Mouse (Mus musculus) liver, embryonic 14.5 days (tissue): Measurements from ENCODE around the gene Avl9. TPM values are rescaled to one million over a fixed set of nuclear protein-coding genes. Genes with fewer than 3 reads are reported as not detected.

ENCODE experiments used
- ATAC-seq: fragments of 200-750 bp; cut with Nextera tagmentation; 2 replicates; pipeline ENCODE4 v1.8.0; 2017; ENCODE audit warnings: moderate number of reproducible peaks, mild to moderate bottlenecking, moderate library complexity; ENCODE audit not compliant: insufficient read depth
- DNase-seq, 3 experiments: peaks; one replicate each; pipeline ENCODE4 v3.0.0-alpha.2; 2012 to 2013; ENCODE audit warnings: low read depth in 3 of 3, low spot score in 3 of 3
- H3K27ac ChIP-seq: fragments of 300-500 bp; sonication (generic); 2 replicates; pipeline ENCODE4 v1.5.1; 2014; ENCODE audit warnings: moderate library complexity, mild to moderate bottlenecking, control low read depth, inconsistent platforms
- H3K27me3 ChIP-seq: fragments of 300-500 bp; sonication (generic); 2 replicates; pipeline ENCODE4 v1.6.1; 2014; ENCODE audit warnings: mild to moderate bottlenecking, low read length, moderate library complexity; ENCODE audit not compliant: control insufficient read depth, insufficient read depth
- H3K36me3 ChIP-seq: fragments of 300-500 bp; sonication (generic); replicated peaks from 2 replicates; pipeline ENCODE4 v1.6.1; 2014; ENCODE audit warnings: low read depth; ENCODE audit not compliant: control insufficient read depth, insufficient read depth
- H3K4me1 ChIP-seq, 2 experiments: fragments of 200-500 bp in 1 of 2; fragments of 300-500 bp in 1 of 2; sonication (generic) in 1 of 2; replicated peaks; 2 replicates each; pipeline ENCODE4 v1.6.1; 2012 to 2014; ENCODE audit warnings: antibody characterized with exemption in 1 of 2, inconsistent platforms in 1 of 2, low read length in 1 of 2; ENCODE audit not compliant: control insufficient read depth in 2 of 2, insufficient read depth in 2 of 2
- H3K4me2 ChIP-seq: fragments of 300-500 bp; sonication (generic); 2 replicates; pipeline ENCODE4 v1.6.1; 2014; ENCODE audit warnings: low read depth, mild to moderate bottlenecking, control low read depth, moderate library complexity
- H3K4me3 ChIP-seq, 2 experiments: fragments of 200-500 bp in 1 of 2; fragments of 300-500 bp in 1 of 2; sonication (generic) in 1 of 2; 2 replicates each; pipeline ENCODE4 v1.5.1; 2012 to 2014; ENCODE audit warnings: low read depth in 2 of 2, low read length in 2 of 2, mild to moderate bottlenecking in 2 of 2, control low read depth in 1 of 2, inconsistent platforms in 1 of 2, moderate library complexity in 1 of 2; ENCODE audit not compliant: insufficient read depth in 1 of 2
- H3K9ac ChIP-seq: fragments of 300-500 bp; sonication (generic); replicated peaks from 2 replicates; pipeline ENCODE4 v1.6.1; 2014; ENCODE audit warnings: mild to moderate bottlenecking, control low read depth, moderate library complexity
- H3K9me3 ChIP-seq: fragments of 300-500 bp; sonication (generic); 2 replicates; pipeline ENCODE4 v1.6.1; 2016; ENCODE audit warnings: low read length, mixed read lengths; ENCODE audit not compliant: control insufficient read depth
- CTCF ChIP-seq: IDR thresholded peaks from 2 replicates; pipeline ENCODE4 v1.5.1; 2016; ENCODE audit warnings: antibody characterized with exemption, low read depth, control low read depth
- EP300 ChIP-seq: IDR thresholded peaks from 2 replicates; pipeline ENCODE4 v1.6.1; 2016; ENCODE audit warnings: antibody characterized with exemption, low read depth
- WGBS: fragments of 180-500 bp; shearing (Covaris S2); extraction: QIAGEN DNeasy Blood & Tissue Kit; methylation state at CpG from one replicate; pipeline ENCODE4 v1.1.7; 2014; ENCODE audit not compliant: insufficient replicate concordance; 5-methylcytosine and 5-hydroxymethylcytosine counted together
- polyA plus RNA-seq, 2 experiments: library from polyadenylated mRNA; depleted of rRNA in 1 of 2; stranded (reverse) in 1 of 2; unstranded in 1 of 2; fragments of >200 nt; fragmentation: Nextera tagmentation in 1 of 2; extraction: Ambion mirVana in 1 of 2; gene quantifications; 2 replicates each; pipeline versions ENCODE4 v1.2.1 to v1.2.3; 2012 to 2014

Gene Avl9
- polyA plus RNA-seq, 2 experiments: 2.2 to 3.2 TPM

- H3K27me3 ChIP-seq: no peaks in the 10 kb centered on the region
- H3K9me3 ChIP-seq: no peaks in the 10 kb centered on the region
- TF ChIP-seq EP300: no peak
These were observed 82.0 kb downstream of the Avl9 start for GRCm38 (mm10) chr6:56796668-56797141.

GRCm38 (mm10) chr6:56797311-56798151, 82.8 kb downstream of the Avl9 start, which contains the start of gene Kbtbd2:
TSS of gene Kbtbd2 (minus strand) at chr6:56797813.
- H3K27me3 ChIP-seq: no peaks in the 10 kb centered on the region
- H3K9me3 ChIP-seq: no peaks in the 10 kb centered on the region
- peak within 1 kb of the TSS; percentile 94 to 98 for H3K4me3 ChIP-seq
- no peaks in the 10 kb centered on the region for H3K36me3 ChIP-seq
- DNase-seq: peak; percentile 86 to 89 (median 86)
- H3K4me2 ChIP-seq: peak within 1 kb of the TSS; percentile 69
- WGBS: 1% methylated on average over 97 of the region's 98 CpGs
- H3K9ac ChIP-seq: peak within 1 kb of the TSS; percentile 96
- H3K27ac ChIP-seq: peak within 1 kb of the TSS; percentile 87
- peak; percentile 91 for ATAC-seq
- TF ChIP-seq CTCF (no peak), EP300 (no peak)
- peaks cover 15 to 19% of the 10 kb centered on the region in 2 experiments for H3K4me1 ChIP-seq

More at GRCm38 (mm10) chr6:56796668-56797141, 82.0 kb downstream of the Avl9 start:
- Histone ChIP-seq H3K27ac (peak overlapping the region; percentile 87), H3K4me1 (peaks cover 15 to 17% of the 10 kb centered on the region in 2 experiments), H3K4me2 (peak overlapping the region; percentile 69), H3K9ac (peak overlapping the region; percentile 96), H3K36me3 (no peaks in the 10 kb centered on the region), H3K4me3 (peak overlapping the region; percentile 94 to 98)
- DNase-seq (peak in 1 of 3 experiments; percentile 48), ATAC-seq (peak; percentile 44; the same call in 1 of the 2 replicates)
- under 1% methylated on average over 16 of the region's 16 CpGs for WGBS

GRCm38 (mm10) chr6:56798152-56798465, 83.4 kb downstream of the Avl9 start:
- peak overlapping the region; percentile 87 for H3K27ac ChIP-seq
- H3K9ac ChIP-seq: peak overlapping the region; percentile 96
- ATAC-seq (no peak), DNase-seq (peak in 1 of 3 experiments; percentile 23)
- TF ChIP-seq EP300 (no peak), CTCF (no peak)
- H3K4me3 ChIP-seq: peak overlapping the region; percentile 94 to 98
- WGBS: 12% methylated on average over 8 of the region's 8 CpGs
- peak overlapping the region; percentile 69 for H3K4me2 ChIP-seq
- no peaks in the 10 kb centered on the region for H3K36me3 ChIP-seq
- H3K9me3 ChIP-seq: no peaks in the 10 kb centered on the region
- no peaks in the 10 kb centered on the region for H3K27me3 ChIP-seq
- peaks cover 15 to 19% of the 10 kb centered on the region in 2 experiments for H3K4me1 ChIP-seq

- TF ChIP-seq EP300 (no peak), CTCF (no peak)
- H3K27me3 ChIP-seq: no peaks in the 10 kb centered on the region
- 71% methylated on average over 4 of the region's 4 CpGs for WGBS
- ATAC-seq: no peak
- 0 out of 4 replicates have a peak, but pooled peaks cover 0 to 2% of the 10 kb centered on the region in 2 experiments for H3K4me1 ChIP-seq
- DNase-seq: no peak
- H3K9ac ChIP-seq: no peak overlapping the region
- H3K4me3 ChIP-seq: no peak overlapping the region
- no peak overlapping the region for H3K4me2 ChIP-seq
- H3K36me3 ChIP-seq: no peaks in the 10 kb centered on the region
- no peak overlapping the region for H3K27ac ChIP-seq
- no peaks in the 10 kb centered on the region for H3K9me3 ChIP-seq
These were observed 90.3 kb downstream of the Avl9 start for GRCm38 (mm10) chr6:56805026-56805425.

- 56% methylated on average over 2 of the region's 2 CpGs for WGBS
These were observed 91.5 kb downstream of the Avl9 start for GRCm38 (mm10) chr6:56806195-56806594.

More at GRCm38 (mm10) chr6:56806195-56806594, 91.5 kb downstream of the Avl9 start:
- DNase-seq: no peak
- Histone ChIP-seq H3K36me3 (no peaks in the 10 kb centered on the region), H3K4me3 (no peak overlapping the region), H3K4me1 (0 out of 4 replicates have a peak, but pooled peaks cover 0 to 2% of the 10 kb centered on the region in 2 experiments), H3K27ac (no peak overlapping the region), H3K9me3 (no peaks in the 10 kb centered on the region), H3K4me2 (no peak overlapping the region), H3K9ac (no peak overlapping the region), H3K27me3 (no peaks in the 10 kb centered on the region)
- TF ChIP-seq CTCF: no peak
- no peak for TF ChIP-seq EP300
- ATAC-seq: no peak
